Mouse (Mus musculus) hindbrain, embryonic 11.5 days (tissue): ENCODE data around the gene 4921507P07Rik. TPM values are rescaled to one million over a fixed set of nuclear protein-coding genes. Genes with fewer than 3 reads are reported as not detected.
A peak's percentile ranks its signal among the peaks of the same experiment; 100 is the strongest.
"Not testable (repeated sequence)": the region's sequence is repeated elsewhere in the genome, so short reads cannot be mapped to it uniquely, and the experiment has no call there.

ENCODE experiments used
- ATAC-seq: fragments of 200-750 bp; cut with Nextera tagmentation; 2 replicates; pipeline ENCODE4 v1.8.0; 2017; ENCODE audit warnings: mild to moderate bottlenecking, moderate TSS enrichment, moderate library complexity; ENCODE audit not compliant: low FRiP score
- DNase-seq: peaks from one replicate; pipeline ENCODE4 v3.0.0-alpha.2; 2015; ENCODE audit warnings: low spot score
- H3K27ac ChIP-seq: fragments of 300-500 bp; sonication (generic); 2 replicates; pipeline ENCODE4 v1.5.1; 2014; ENCODE audit warnings: mild to moderate bottlenecking, low read depth, low read length
- H3K27me3 ChIP-seq: fragments of 300-500 bp; sonication (generic); 2 replicates; pipeline ENCODE4 v1.6.1; 2014; ENCODE audit warnings: mild to moderate bottlenecking, low read length, moderate library complexity, mixed read lengths; ENCODE audit not compliant: control insufficient read depth, insufficient read depth
- H3K36me3 ChIP-seq: fragments of 300-500 bp; sonication (generic); 2 replicates; pipeline ENCODE4 v1.6.1; 2014; ENCODE audit warnings: mild to moderate bottlenecking, low read length, moderate library complexity, mixed read lengths; ENCODE audit not compliant: control insufficient read depth, insufficient read depth
- H3K4me1 ChIP-seq: fragments of 300-500 bp; sonication (generic); replicated peaks from 2 replicates; pipeline ENCODE4 v1.6.1; 2014; ENCODE audit warnings: low read length, mixed read lengths; ENCODE audit not compliant: control insufficient read depth, insufficient read depth
- H3K4me2 ChIP-seq: fragments of 300-500 bp; sonication (generic); replicated peaks from 2 replicates; pipeline ENCODE4 v1.6.1; 2014; ENCODE audit warnings: mild to moderate bottlenecking, low read depth, low read length
- H3K4me3 ChIP-seq: fragments of 300-500 bp; sonication (generic); 2 replicates; pipeline ENCODE4 v1.5.1; 2014; ENCODE audit warnings: low read depth, low read length
- H3K9ac ChIP-seq: fragments of 300-500 bp; sonication (generic); 2 replicates; pipeline ENCODE4 v1.6.1; 2014; ENCODE audit warnings: low read depth, low read length
- H3K9me3 ChIP-seq: fragments of 300-500 bp; sonication (generic); 2 replicates; pipeline ENCODE4 v1.6.1; 2016; ENCODE audit warnings: low read length; ENCODE audit not compliant: control insufficient read depth
- WGBS: fragments of 180-500 bp; shearing (Covaris S2); extraction: QIAGEN DNeasy Blood & Tissue Kit; methylation state at CpG from one replicate; pipeline ENCODE4 v1.1.7; 2014; 5-methylcytosine and 5-hydroxymethylcytosine counted together
- polyA plus RNA-seq: library from polyadenylated mRNA; unstranded; fragments of >200 nt; fragmentation: Nextera tagmentation; extraction: Ambion mirVana; gene quantifications from 2 replicates; pipeline ENCODE4 v1.2.1, GENCODE M21; 2014

Gene 4921507P07Rik
- polyA plus RNA-seq = 0.95 and 1.1 TPM in 2 replicates

GRCm38 (mm10) chr6:50596301-50597211 is at the start of gene 4921507P07Rik:
4921507P07Rik (minus strand) TSS chr6:50596632.
- WGBS = under 1% methylated on average over 50 of the region's 62 CpGs
- ATAC-seq = peak; percentile 97

GRCm38 (mm10) chr6:50644701-50645100 is 48.3 kb upstream of the 4921507P07Rik start:
- DNase-seq = no peak
- Histone ChIP-seq H3K9me3 (no peaks in the 10 kb centered on the region), H3K9ac (no peak overlapping the region), H3K4me1 (no peaks in the 10 kb centered on the region), H3K27ac (no peak overlapping the region), H3K27me3 (no peaks in the 10 kb centered on the region), H3K36me3 (no peaks in the 10 kb centered on the region), H3K4me2 (no peak overlapping the region), H3K4me3 (no peak overlapping the region)
- ATAC-seq = no peak
- WGBS = 86% methylated on average over 3 of the region's 3 CpGs

More at GRCm38 (mm10) chr6:50596301-50597211, at the start of gene 4921507P07Rik:
- no peak within 1 kb of the TSS for H3K27ac ChIP-seq
- H3K36me3 ChIP-seq = no peaks in the 10 kb centered on the region
- H3K4me2 ChIP-seq = peak within 1 kb of the TSS; percentile 98
- H3K4me1 ChIP-seq = no peaks in the 10 kb centered on the region
- no peaks in the 10 kb centered on the region for H3K27me3 ChIP-seq
- H3K4me3 ChIP-seq = peak within 1 kb of the TSS; percentile 51
- peak; percentile 94 for DNase-seq
- H3K9me3 ChIP-seq = no peaks in the 10 kb centered on the region
- peak within 1 kb of the TSS; percentile 62 for H3K9ac ChIP-seq

DNA sequence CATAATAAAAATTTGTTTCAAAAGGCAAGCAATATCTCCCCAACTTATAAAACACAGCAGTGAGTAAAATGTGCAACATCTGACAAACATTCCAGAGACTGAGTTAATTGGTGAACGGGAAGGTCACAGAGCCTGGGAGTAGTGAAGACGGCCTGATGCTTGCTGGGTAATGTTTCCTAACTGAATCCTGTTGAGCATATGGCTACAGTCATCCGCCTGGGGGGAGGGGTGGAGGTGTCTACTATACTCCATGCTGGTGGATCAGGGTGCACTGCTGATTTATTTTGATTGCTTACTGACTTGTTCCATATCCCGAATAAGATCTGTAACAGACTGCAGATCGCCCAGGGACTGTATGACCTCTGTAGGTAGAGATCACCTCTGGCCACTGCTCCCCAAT is 45.5 kb upstream of the 4921507P07Rik start:
- Histone ChIP-seq H3K27ac (no peak overlapping the region), H3K9me3 (no peaks in the 10 kb centered on the region), H3K4me2 (no peak overlapping the region), H3K4me3 (no peak overlapping the region), H3K9ac (no peak overlapping the region), H3K27me3 (no peaks in the 10 kb centered on the region), H3K4me1 (no peaks in the 10 kb centered on the region), H3K36me3 (no peaks in the 10 kb centered on the region)
- peak; percentile 14 for DNase-seq
- ATAC-seq = no peak
- WGBS = 63% methylated on average over 5 of the region's 5 CpGs

- Histone ChIP-seq H3K4me2 (no peak overlapping the region), H3K9me3 (no peaks in the 10 kb centered on the region), H3K9ac (no peak overlapping the region), H3K27me3 (no peaks in the 10 kb centered on the region), H3K36me3 (no peaks in the 10 kb centered on the region), H3K4me1 (no peaks in the 10 kb centered on the region), H3K27ac (no peak overlapping the region), H3K4me3 (no peak overlapping the region)
- DNase-seq = no peak
- WGBS = 83% methylated on average over 4 of the region's 4 CpGs
- no peak for ATAC-seq
These were observed 43.9 kb upstream of the 4921507P07Rik start for GRCm38 (mm10) chr6:50640377-50640776.

- no peaks in the 10 kb centered on the region for H3K36me3 ChIP-seq
- H3K9me3 ChIP-seq = no peaks in the 10 kb centered on the region
- ATAC-seq (no peak), DNase-seq (no peak)
- H3K4me1 ChIP-seq = no peaks in the 10 kb centered on the region
- no peak overlapping the region for H3K4me2 ChIP-seq
- H3K4me3 ChIP-seq = no peak overlapping the region
- 54% methylated on average over 2 of the region's 2 CpGs for WGBS
- no peak overlapping the region for H3K9ac ChIP-seq
- no peak overlapping the region for H3K27ac ChIP-seq
- no peaks in the 10 kb centered on the region for H3K27me3 ChIP-seq
These were observed 43.2 kb upstream of the 4921507P07Rik start for GRCm38 (mm10) chr6:50639656-50640055.

GRCm38 (mm10) chr6:50626170-50626569 is 29.7 kb upstream of the 4921507P07Rik start:
- H3K36me3 ChIP-seq, H3K4me3 ChIP-seq, DNase-seq, H3K27ac ChIP-seq, ATAC-seq, H3K27me3 ChIP-seq, H3K4me1 ChIP-seq, H3K9ac ChIP-seq, H3K4me2 ChIP-seq, H3K9me3 ChIP-seq: not testable (repeated sequence)
- WGBS = 79% methylated on average over 2 of the region's 2 CpGs

DNA sequence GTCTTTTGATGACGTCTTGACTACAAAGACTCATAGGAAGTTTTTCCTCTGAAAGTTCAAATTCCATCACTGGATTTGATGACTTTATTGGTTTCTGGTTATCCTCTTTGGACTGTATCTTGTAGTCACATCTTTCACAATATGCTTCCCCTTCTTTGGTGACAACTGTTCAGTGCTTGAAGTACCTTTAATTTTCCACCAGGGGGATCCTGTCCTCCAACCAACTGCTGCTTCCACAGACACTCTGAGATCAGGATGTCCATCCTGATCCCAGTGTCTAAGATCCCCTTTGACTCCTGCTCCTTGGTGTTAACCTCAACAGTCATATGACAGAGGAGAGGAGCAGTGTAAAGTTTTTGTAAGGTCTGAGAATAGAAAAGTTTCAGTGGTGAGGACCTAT is 21.8 kb upstream of the 4921507P07Rik start:
- H3K4me3 ChIP-seq, H3K9me3 ChIP-seq, H3K27ac ChIP-seq, DNase-seq, H3K27me3 ChIP-seq, H3K4me1 ChIP-seq, H3K9ac ChIP-seq, H3K4me2 ChIP-seq, H3K36me3 ChIP-seq, ATAC-seq: not testable (repeated sequence)
- 91% methylated on average over 1 of the region's 1 CpGs for WGBS

GRCm38 (mm10) chr6:50601620-50602019 is 5.2 kb upstream of the 4921507P07Rik start:
- Histone ChIP-seq H3K27me3 (no peaks in the 10 kb centered on the region), H3K4me3 (no peak overlapping the region), H3K4me2 (no peak overlapping the region), H3K27ac (no peak overlapping the region), H3K36me3 (no peaks in the 10 kb centered on the region), H3K9me3 (no peaks in the 10 kb centered on the region), H3K9ac (no peak overlapping the region), H3K4me1 (no peaks in the 10 kb centered on the region)
- no peak for ATAC-seq
- DNase-seq = peak; percentile 73
- WGBS = 33% methylated on average over 4 of the region's 4 CpGs

- no peak overlapping the region for H3K27ac ChIP-seq
- H3K4me3 ChIP-seq = no peak overlapping the region
- H3K36me3 ChIP-seq = no peaks in the 10 kb centered on the region
- 74% methylated on average over 5 of the region's 5 CpGs for WGBS
- no peaks in the 10 kb centered on the region for H3K9me3 ChIP-seq
- no peak overlapping the region for H3K9ac ChIP-seq
- H3K4me2 ChIP-seq = no peak overlapping the region
- H3K4me1 ChIP-seq = no peaks in the 10 kb centered on the region
- no peak for ATAC-seq
- no peaks in the 10 kb centered on the region for H3K27me3 ChIP-seq
- no peak for DNase-seq
These were observed 2.1 kb upstream of the 4921507P07Rik start for GRCm38 (mm10) chr6:50598560-50598959.
